Mouse (Mus musculus) testis, adult 2 months (tissue): ENCODE measurements around the gene Aven.

Source experiments
- CTCF ChIP-seq: fragments of 200-500 bp; IDR thresholded peaks from 2 replicates; pipeline ENCODE4 v1.5.1; 2012; ENCODE audit warnings: low read depth, mild to moderate bottlenecking, inconsistent platforms, low read length, moderate library complexity; ENCODE audit not compliant: control insufficient read depth, insufficient read depth, insufficient replicate concordance
- POLR2A ChIP-seq: fragments of 200-500 bp; IDR thresholded peaks from 2 replicates; pipeline ENCODE4 v1.6.1; 2012; ENCODE audit warnings: low read depth, mild to moderate bottlenecking, inconsistent platforms, low read length, moderate library complexity; ENCODE audit not compliant: control insufficient read depth

DNA sequence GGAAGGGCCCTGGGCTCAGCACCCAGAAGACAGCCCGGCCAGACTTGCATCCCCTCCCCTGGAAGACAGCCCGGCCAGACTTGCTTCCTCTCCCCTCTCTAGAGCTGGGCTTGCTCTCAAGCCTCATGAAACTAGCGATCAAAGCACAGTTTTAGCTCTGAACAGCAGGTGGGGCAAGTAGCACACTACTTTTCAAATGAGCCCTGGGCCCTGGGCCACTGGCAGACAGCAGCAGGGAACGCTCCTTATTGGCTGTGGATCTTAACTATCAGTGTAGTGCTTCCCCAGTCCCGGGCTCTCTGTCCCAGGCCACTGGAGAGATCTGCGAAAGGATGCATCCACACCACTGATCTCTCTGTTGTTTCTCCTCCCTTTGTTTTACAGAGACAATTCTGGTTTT, 8.4 kb downstream of the Aven start:
- TF ChIP-seq CTCF = peak; percentile 38; the same call in 1 of the 2 replicates
- no peak for TF ChIP-seq POLR2A
